Mouse (Mus musculus): ENCODE data around the gene Git2. TPM values are rescaled to one million over a fixed set of nuclear protein-coding genes. Genes with fewer than 3 reads are reported as not detected.

Gene Git2
- polyA plus RNA-seq, 1 experiment from 2014 or later = 30.7 TPM

- ATAC-seq = no peak
- 58% methylated on average over 9 of the region's 9 CpGs for WGBS
- H3K27ac ChIP-seq = no peak overlapping the region
These were observed 31.7 kb upstream of the Git2 start for GRCm38 (mm10) chr5:114807063-114807462.

GRCm38 (mm10) chr5:114806636-114807035 lies 31.3 kb upstream of the Git2 start:
- Histone ChIP-seq H3K4me3 (replicated peaks) (no peak overlapping the region), H3K36me3 (peaks cover 28% of the 10 kb centered on the region), H3K9me3 (no peaks in the 10 kb centered on the region), H3K4me1 (replicated peaks) (no peaks in the 10 kb centered on the region; the same call in 1 of the 2 replicates), H3K27me3 (replicated peaks) (no peaks in the 10 kb centered on the region), H3K4me2 (replicated peaks) (no peak overlapping the region), H3K9ac (no peak overlapping the region), H3K27ac (no peak overlapping the region)
- ATAC-seq = no peak
- 89% methylated on average over 8 of the region's 8 CpGs for WGBS

More at GRCm38 (mm10) chr5:114807063-114807462, 31.7 kb upstream of the Git2 start:
- H3K4me1 ChIP-seq (replicated peaks) = no peaks in the 10 kb centered on the region; the same call in 1 of the 2 replicates
- no peaks in the 10 kb centered on the region for H3K9me3 ChIP-seq
- no peak overlapping the region for H3K9ac ChIP-seq
- H3K4me3 ChIP-seq (replicated peaks) = no peak overlapping the region
- H3K27me3 ChIP-seq (replicated peaks) = no peaks in the 10 kb centered on the region
- peaks cover 24% of the 10 kb centered on the region for H3K36me3 ChIP-seq
- no peak overlapping the region for H3K4me2 ChIP-seq (replicated peaks)

- ATAC-seq = no peak
- Histone ChIP-seq H3K9ac (no peak overlapping the region), H3K4me2 (replicated peaks) (no peak overlapping the region), H3K4me1 (replicated peaks) (no peaks in the 10 kb centered on the region; the same call in 1 of the 2 replicates), H3K27ac (peak overlapping the region; percentile 60; the same call in 1 of the 2 replicates), H3K9me3 (no peaks in the 10 kb centered on the region), H3K4me3 (replicated peaks) (no peak overlapping the region), H3K36me3 (peaks cover 30% of the 10 kb centered on the region), H3K27me3 (replicated peaks) (no peaks in the 10 kb centered on the region)
- WGBS = 70% methylated on average over 15 of the region's 15 CpGs
These were observed 30.4 kb upstream of the Git2 start for GRCm38 (mm10) chr5:114805436-114806350.

- Histone ChIP-seq H3K4me1 (replicated peaks) (no peaks in the 10 kb centered on the region; the same call in 1 of the 2 replicates), H3K36me3 (peaks cover 33% of the 10 kb centered on the region), H3K9ac (no peak overlapping the region), H3K27me3 (replicated peaks) (no peaks in the 10 kb centered on the region), H3K9me3 (no peaks in the 10 kb centered on the region), H3K4me3 (replicated peaks) (no peak overlapping the region), H3K4me2 (replicated peaks) (no peak overlapping the region), H3K27ac (no peak overlapping the region)
- WGBS = 56% methylated on average over 3 of the region's 3 CpGs
- no peak for ATAC-seq
These were observed 29.6 kb upstream of the Git2 start for GRCm38 (mm10) chr5:114804958-114805357.

- no peak for ATAC-seq
- H3K4me1 ChIP-seq (replicated peaks) = no peaks in the 10 kb centered on the region; the same call in 1 of the 2 replicates
- no peaks in the 10 kb centered on the region for H3K9me3 ChIP-seq
- no peak overlapping the region for H3K9ac ChIP-seq
- H3K4me3 ChIP-seq (replicated peaks) = no peak overlapping the region
- no peak overlapping the region for H3K4me2 ChIP-seq (replicated peaks)
- H3K36me3 ChIP-seq = peaks cover 33% of the 10 kb centered on the region
- H3K27ac ChIP-seq = no peak overlapping the region
- 86% methylated on average over 13 of the region's 13 CpGs for WGBS
- no peaks in the 10 kb centered on the region for H3K27me3 ChIP-seq (replicated peaks)
These were observed 29.0 kb upstream of the Git2 start for GRCm38 (mm10) chr5:114804335-114804734.

GRCm38 (mm10) chr5:114803231-114803630 lies 27.9 kb upstream of the Git2 start:
- H3K9me3 ChIP-seq = no peaks in the 10 kb centered on the region
- H3K4me2 ChIP-seq (replicated peaks) = no peak overlapping the region
- no peaks in the 10 kb centered on the region for H3K27me3 ChIP-seq (replicated peaks)
- H3K4me1 ChIP-seq (replicated peaks) = no peaks in the 10 kb centered on the region; the same call in 1 of the 2 replicates
- H3K36me3 ChIP-seq = peaks cover 29% of the 10 kb centered on the region
- H3K4me3 ChIP-seq (replicated peaks) = no peak overlapping the region
- no peak for ATAC-seq
- H3K9ac ChIP-seq = no peak overlapping the region
- 89% methylated on average over 13 of the region's 13 CpGs for WGBS
- H3K27ac ChIP-seq = no peak overlapping the region

- no peak for ATAC-seq
- H3K4me2 ChIP-seq (replicated peaks) = no peak overlapping the region
- no peaks in the 10 kb centered on the region for H3K27me3 ChIP-seq (replicated peaks)
- no peak overlapping the region for H3K4me3 ChIP-seq (replicated peaks)
- H3K9me3 ChIP-seq = no peaks in the 10 kb centered on the region
- 92% methylated on average over 6 of the region's 6 CpGs for WGBS
- peaks cover 31% of the 10 kb centered on the region for H3K36me3 ChIP-seq
- no peak overlapping the region for H3K27ac ChIP-seq
- H3K9ac ChIP-seq = no peak overlapping the region
- no peaks in the 10 kb centered on the region; the same call in 1 of the 2 replicates for H3K4me1 ChIP-seq (replicated peaks)
These were observed 26.5 kb upstream of the Git2 start for GRCm38 (mm10) chr5:114801841-114802240.

GRCm38 (mm10) chr5:114801049-114801448 lies 25.7 kb upstream of the Git2 start:
- Histone ChIP-seq H3K4me2 (replicated peaks) (no peak overlapping the region), H3K27ac (no peak overlapping the region), H3K4me3 (replicated peaks) (no peak overlapping the region), H3K4me1 (replicated peaks) (peaks cover 4% of the 10 kb centered on the region), H3K9me3 (no peaks in the 10 kb centered on the region), H3K9ac (no peak overlapping the region), H3K36me3 (peaks cover 31% of the 10 kb centered on the region), H3K27me3 (replicated peaks) (no peaks in the 10 kb centered on the region)
- peak; percentile 64 for ATAC-seq
- 16% methylated on average over 8 of the region's 8 CpGs for WGBS

- 74% methylated on average over 11 of the region's 11 CpGs for whole genome bisulfite sequencing
- no peaks in the 10 kb centered on the region for H3K27me3 ChIP-seq (replicated peaks)
- H3K4me2 ChIP-seq (replicated peaks) = no peak overlapping the region
- H3K36me3 ChIP-seq = peaks cover 31% of the 10 kb centered on the region
- H3K9me3 ChIP-seq = no peaks in the 10 kb centered on the region
- H3K9ac ChIP-seq = no peak overlapping the region
- no peak for ATAC-seq
- H3K4me1 ChIP-seq (replicated peaks) = peaks cover 6% of the 10 kb centered on the region; the same call in 1 of the 2 replicates
- no peak overlapping the region for H3K4me3 ChIP-seq (replicated peaks)
- H3K27ac ChIP-seq = no peak overlapping the region
These were observed 24.5 kb upstream of the Git2 start for GRCm38 (mm10) chr5:114799848-114800247.

- H3K27me3 ChIP-seq (replicated peaks) = no peaks in the 10 kb centered on the region
- H3K9me3 ChIP-seq = no peaks in the 10 kb centered on the region
- WGBS = 84% methylated on average over 8 of the region's 8 CpGs
- no peak overlapping the region for H3K4me2 ChIP-seq (replicated peaks)
- no peak overlapping the region for H3K27ac ChIP-seq
- peaks cover 6% of the 10 kb centered on the region; the same call in 1 of the 2 replicates for H3K4me1 ChIP-seq (replicated peaks)
- ATAC-seq = no peak
- H3K36me3 ChIP-seq = peaks cover 18% of the 10 kb centered on the region; the same call in 1 of the 2 replicates
- H3K4me3 ChIP-seq (replicated peaks) = no peak overlapping the region
- H3K9ac ChIP-seq = no peak overlapping the region
These were observed 21.9 kb upstream of the Git2 start for GRCm38 (mm10) chr5:114797253-114797652.

GRCm38 (mm10) chr5:114796299-114797012 lies 21.1 kb upstream of the Git2 start:
- peaks cover 12% of the 10 kb centered on the region; the same call in 1 of the 2 replicates for H3K36me3 ChIP-seq
- no peaks in the 10 kb centered on the region for H3K9me3 ChIP-seq
- peak; percentile 71 for ATAC-seq
- 14% methylated on average over 40 of the region's 40 CpGs for WGBS
- peaks cover 6% of the 10 kb centered on the region; the same call in 1 of the 2 replicates for H3K4me1 ChIP-seq (replicated peaks)
- peak overlapping the region; percentile 59 for H3K4me2 ChIP-seq (replicated peaks)
- H3K27ac ChIP-seq = no peak overlapping the region
- no peaks in the 10 kb centered on the region for H3K27me3 ChIP-seq (replicated peaks)
- no peak overlapping the region for H3K9ac ChIP-seq
- H3K4me3 ChIP-seq (replicated peaks) = peak overlapping the region; percentile 26

GRCm38 (mm10) chr5:114795653-114796052 lies 20.3 kb upstream of the Git2 start:
- no peak for ATAC-seq
- Histone ChIP-seq H3K4me2 (replicated peaks) (no peak overlapping the region), H3K9me3 (no peaks in the 10 kb centered on the region), H3K27me3 (replicated peaks) (no peaks in the 10 kb centered on the region), H3K27ac (no peak overlapping the region), H3K9ac (no peak overlapping the region), H3K36me3 (peaks cover 12% of the 10 kb centered on the region; the same call in 1 of the 2 replicates), H3K4me1 (replicated peaks) (peaks cover 6% of the 10 kb centered on the region; the same call in 1 of the 2 replicates), H3K4me3 (replicated peaks) (no peak overlapping the region)
- 74% methylated on average over 9 of the region's 9 CpGs for WGBS

Data from intestine, embryonic 15.5 days (tissue).